Mouse (Mus musculus): ENCODE measurements around the gene Grk5.

Grk5 gene

DNA sequence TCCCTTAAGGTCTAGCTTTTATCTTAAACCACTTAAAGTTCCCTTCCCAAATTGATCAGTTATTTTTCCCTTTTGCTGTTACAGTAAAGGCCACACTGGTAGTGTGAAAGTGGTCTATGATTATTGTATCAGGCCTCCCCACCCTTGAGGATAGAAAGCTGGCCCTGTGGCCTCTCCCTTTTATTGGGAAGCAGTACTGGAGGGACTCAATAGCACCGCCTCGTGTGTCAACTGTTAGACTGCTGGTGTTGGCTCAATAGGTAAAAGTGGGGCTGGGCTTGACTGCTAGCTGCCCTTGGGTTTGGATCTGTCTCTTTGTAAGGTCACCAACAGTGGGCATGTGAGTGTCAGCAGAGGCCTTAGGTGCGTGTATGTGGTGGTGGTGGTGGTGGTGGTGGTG is 174.8 kb downstream of the Grk5 start:
- no peak for DNase-seq (ENCODE audit: low spot score)

DNA sequence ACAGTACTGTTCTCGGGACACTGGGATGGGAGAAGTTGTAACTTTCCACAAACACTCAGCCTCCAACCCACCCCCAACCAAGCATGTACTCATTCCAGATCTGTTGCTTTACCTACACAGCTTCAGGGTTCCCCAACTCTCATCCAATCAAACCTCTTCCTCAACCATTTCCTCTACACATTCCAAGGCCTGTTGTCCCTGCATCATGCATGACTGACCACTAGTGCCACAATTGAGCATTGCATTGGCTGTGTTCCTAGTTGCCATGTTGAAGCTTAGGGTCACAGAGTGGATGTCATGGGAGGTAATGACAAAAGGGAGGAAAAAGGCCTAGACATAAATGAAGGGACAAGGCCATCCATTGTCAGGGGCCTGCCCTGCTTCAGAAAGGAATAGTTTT is 175.5 kb downstream of the Grk5 start:
- no peak for DNase-seq (ENCODE audit: low spot score)

DNA sequence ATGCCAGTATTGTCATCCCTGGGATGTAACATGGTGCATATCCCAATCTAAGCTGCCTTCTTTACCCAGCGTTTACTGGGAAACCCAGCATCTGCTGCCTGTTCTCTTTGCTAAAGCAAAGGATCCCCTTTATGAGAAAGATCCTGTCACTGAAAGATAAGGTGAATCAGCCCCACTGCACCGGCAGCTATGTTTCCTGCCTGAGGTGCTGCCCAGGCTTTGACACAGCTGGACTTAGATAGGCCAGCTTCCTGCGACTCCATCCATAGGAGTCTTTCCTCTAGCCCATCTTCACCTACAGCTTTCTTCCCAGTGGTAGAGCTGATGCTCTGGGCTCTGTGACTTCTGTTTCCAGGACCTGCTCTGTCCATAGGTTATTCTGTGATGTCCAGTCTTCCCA is 189.1 kb downstream of the Grk5 start:
- no peak for DNase-seq (ENCODE audit: low spot score)

DNA sequence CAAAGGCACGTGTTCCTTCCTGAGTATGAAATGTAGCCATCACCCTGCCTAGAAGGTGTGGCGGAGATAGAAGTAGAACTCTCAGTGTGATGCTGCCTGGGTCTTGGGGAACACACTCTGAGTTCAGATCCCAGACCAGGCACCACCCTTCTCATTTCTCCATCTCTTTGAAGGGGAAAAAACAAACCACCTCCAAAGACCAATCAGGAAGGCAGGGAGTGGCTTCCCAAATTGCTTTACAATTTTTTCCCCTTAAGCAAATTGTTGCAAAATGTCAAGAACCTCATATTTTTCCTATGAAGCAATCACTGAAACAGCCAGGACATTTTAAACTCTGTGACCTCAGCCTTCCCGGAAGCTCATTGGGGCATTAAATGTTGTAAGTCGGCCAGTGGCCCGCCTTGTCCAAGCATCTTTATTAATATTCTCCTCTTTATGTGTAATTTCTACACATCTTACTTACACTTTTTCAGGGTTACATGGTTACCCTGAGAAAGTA is 190.8 kb downstream of the Grk5 start:
- no peak for DNase-seq (ENCODE audit: low spot score)

DNA sequence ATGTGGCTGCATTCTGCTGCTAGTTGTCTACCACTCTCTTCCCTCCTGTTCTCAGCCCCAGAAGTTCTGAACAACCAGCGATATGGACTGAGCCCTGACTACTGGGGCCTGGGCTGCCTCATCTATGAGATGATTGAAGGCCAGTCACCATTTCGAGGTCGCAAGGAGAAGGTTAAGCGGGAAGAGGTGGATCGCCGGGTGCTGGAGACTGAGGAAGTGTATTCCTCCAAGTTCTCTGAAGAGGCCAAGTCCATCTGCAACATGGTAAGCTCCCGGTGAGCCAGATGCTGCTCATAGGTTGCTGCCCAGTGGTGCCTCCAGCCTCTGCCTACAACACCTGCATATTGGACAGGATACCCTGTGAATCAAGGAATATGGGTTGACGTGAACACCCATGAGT is 193.5 kb downstream of the Grk5 start:
- no peak for DNase-seq (ENCODE audit: low spot score)

DNA sequence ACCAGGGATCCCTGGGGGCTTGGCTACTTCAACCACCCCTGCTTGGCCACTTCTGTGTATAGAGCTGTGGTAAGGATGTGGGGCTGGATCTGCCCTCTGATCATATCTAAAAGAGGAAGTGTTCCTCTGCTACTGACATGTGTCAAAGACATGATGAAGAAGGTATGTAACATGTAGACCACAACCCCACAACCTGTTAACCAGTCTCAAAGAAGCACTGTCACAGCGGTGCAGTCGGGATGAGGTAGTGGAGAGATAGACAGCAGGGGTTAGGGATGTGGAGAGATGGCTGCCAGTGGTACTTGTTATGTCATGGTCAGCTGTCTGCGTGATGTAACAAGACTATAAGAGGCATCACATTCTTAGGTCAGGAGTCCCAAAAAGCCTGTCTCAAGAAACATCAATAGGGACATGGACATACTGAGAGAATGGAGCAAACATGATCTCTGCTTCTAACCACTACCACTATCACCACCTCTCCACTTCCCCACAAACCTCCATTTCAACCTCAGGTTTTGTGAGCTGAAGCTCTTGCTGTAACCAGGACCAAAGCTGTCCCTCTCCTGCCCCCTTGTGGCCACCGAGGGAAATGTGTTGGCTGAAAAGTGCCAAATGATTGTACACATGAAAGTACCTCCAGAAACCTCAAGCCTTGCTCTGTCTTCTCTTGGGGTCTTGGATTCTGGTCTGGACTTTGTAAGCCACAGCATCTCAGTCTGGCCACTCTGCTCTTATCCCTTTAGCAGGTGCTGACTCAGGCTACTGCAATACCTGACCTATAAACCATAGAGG is 194.8 kb downstream of the Grk5 start:
- DNase-seq (ENCODE audit: low spot score) = peak; percentile 53

DNA sequence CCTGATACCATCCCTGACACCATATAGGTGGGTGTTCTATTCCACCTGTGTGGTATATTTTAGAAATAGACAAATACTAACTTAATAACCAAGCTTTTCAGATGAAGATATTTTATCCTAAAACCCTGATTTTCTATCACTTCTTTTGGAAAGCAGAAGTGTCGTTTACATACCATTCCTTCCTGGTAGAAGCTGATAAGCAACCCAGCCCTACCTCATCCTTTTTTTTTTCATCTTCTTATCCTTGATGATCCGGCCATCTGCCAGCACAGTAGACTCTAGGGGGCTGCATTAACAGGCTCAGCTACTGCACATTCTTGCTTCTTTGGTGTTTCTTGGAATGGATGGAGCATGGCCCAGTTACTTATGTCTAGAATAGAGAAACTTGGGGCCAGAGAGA is 195.7 kb downstream of the Grk5 start:
- no peak for DNase-seq (ENCODE audit: low spot score)

DNA sequence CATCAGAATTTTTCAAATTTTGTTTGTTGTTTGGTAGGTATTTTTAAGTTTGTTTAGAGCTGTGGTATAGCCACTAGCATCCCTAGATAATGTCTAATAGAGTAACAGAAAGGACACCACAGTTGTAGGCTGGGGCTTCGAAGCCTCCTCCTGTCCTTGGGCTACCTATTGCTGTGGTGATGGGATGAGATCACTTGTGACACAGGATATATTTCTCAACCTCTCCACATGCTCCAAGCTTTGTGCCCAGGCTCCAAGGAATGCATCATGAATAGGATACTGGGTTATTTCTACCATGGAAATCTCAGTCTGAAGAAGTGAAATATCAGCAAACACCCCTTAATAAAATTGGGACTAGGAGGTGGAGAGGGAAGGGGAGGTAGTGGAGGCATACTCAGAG is 198.2 kb downstream of the Grk5 start:
- DNase-seq (ENCODE audit: low spot score) = no peak

DNA sequence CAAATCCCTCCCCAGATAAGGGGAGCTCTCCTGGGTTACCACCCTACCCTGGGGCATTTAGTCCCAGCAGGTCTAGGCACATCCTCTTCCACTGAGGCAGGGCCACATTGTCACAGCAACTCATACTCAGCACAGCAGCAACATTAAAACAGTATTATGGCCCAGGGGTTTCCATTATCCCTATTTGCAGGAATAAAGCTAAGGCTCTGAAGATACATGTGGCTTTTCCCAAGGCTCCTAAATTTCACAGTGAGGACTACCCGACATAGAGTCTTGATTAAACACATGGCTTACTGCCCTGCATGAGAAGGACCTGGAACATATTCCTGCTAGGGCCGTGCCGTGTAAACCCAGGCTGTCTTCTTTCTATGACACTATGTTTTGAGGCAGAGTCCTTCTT is 199.5 kb downstream of the Grk5 start:
- no peak for DNase-seq (ENCODE audit: low spot score)

DNA sequence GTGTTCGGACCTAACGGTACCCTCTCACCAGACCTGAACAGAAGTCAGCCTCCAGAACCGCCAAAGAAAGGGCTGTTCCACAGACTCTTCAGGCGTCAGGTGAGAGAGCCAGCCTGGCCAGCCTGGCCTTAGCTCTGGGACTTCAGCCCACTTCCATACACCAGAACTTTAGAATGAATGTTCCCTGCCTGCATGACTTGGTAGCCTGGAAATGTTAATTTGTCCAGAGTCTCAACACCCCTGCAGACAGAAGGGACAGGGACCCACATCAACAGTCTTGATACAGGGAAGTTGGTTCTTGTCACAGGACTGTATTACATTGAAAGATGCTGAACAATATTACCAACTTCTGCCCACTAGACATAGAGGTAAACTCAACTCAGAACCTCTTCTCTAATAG is 201.0 kb downstream of the Grk5 start:
- no peak for DNase-seq (ENCODE audit: low spot score)

DNA sequence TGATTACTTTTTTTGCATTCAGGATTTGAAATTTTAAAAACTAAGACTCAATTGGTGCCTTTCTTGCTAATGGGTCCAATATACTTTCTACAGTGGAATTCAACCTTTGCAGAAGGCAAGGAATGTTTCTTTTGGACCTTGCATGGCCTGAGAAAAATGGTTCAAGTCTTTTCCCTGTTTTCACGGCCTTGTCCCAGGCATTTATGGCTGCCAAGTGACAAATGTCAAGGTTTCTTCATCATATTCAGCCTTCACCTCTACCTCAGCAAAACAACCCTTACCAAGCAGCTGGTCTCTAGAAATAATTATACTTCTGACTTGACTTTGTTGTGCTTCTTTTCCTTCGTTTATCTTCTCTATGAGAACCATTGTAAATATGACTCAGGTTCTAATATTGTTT is 207.2 kb downstream of the Grk5 start:
- no peak for DNase-seq (ENCODE audit: low spot score)

DNA sequence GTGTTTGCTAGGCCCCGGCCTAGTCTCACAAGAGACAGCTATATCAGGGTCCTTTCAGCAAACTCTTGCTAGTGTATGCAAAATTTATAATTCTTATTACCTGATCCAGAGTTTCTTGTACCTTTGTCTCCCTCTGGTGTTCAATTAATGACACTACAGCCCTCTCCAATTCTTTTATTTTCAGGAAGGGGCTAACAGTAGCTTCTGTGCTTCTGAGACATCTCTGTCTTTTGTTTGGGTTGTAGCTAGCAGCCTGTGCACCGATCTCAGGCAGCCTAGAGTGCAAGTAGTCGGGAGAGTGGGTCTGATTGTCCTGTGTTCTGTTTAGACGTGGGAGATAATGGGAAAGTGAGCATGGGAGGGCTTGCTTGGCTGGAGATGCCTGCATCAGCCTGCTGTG is 208.2 kb downstream of the Grk5 start:
- DNase-seq (ENCODE audit: low spot score) = no peak

DNA sequence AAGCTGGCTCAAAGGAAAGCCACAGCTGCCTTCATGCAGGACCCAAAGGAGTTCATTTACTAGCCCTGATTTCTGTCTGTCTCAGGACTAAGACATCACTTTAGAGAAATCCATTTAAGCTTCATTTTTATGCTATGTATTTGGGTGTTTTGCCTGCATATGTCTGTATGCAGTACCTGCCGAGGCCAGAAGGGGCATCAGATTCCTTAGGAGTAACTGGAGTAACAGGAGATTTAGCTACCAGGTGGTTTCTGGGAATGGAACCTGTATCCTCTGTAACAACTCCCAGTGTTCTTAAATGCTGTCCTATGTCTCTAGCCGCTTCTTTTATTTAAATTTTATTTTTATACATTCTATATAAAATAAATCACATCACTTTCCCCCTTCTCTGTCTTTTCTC is 220.6 kb downstream of the Grk5 start:
- DNase-seq (ENCODE audit: low spot score) = no peak

DNA sequence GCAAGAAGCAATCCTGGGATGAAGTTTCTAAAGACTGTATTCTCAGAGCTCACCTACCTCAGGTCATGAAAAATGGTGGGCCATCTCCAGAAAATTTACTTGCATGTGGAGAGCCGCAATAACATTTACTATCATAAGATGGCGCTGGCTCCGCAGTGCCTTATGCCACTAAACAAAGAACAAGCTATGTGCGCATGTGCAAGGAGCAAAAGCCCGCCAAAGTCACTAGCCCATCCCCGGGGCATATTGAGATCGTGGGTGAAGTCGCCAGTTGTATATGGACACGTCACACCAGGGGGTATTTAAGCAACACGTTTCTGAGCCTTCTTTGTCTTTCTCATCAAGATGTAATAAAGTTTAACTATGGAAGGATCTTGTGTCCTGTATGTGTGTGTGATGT is 241.5 kb downstream of the Grk5 start:
- DNase-seq (ENCODE audit: low spot score) = no peak

DNA sequence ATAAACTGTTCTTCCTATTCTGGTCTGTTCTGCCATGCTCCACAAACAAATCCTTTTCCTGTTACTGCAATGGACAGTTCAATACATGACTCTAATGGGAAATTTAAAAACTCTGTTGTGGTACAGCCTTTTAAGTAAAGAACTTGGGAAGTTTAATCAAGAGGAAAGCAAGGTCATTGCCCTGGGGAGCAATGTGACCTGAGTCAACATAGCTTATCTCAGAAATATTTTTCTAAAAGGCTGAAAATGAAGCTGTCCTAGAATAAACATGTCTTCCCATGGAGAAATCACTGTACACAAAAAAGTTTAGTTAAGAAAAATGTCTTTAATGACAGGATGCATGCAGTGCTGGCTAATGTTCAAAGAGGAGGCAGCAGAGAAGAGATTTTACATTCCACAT is 249.1 kb downstream of the Grk5 start:
- no peak for DNase-seq (ENCODE audit: low spot score)

DNA sequence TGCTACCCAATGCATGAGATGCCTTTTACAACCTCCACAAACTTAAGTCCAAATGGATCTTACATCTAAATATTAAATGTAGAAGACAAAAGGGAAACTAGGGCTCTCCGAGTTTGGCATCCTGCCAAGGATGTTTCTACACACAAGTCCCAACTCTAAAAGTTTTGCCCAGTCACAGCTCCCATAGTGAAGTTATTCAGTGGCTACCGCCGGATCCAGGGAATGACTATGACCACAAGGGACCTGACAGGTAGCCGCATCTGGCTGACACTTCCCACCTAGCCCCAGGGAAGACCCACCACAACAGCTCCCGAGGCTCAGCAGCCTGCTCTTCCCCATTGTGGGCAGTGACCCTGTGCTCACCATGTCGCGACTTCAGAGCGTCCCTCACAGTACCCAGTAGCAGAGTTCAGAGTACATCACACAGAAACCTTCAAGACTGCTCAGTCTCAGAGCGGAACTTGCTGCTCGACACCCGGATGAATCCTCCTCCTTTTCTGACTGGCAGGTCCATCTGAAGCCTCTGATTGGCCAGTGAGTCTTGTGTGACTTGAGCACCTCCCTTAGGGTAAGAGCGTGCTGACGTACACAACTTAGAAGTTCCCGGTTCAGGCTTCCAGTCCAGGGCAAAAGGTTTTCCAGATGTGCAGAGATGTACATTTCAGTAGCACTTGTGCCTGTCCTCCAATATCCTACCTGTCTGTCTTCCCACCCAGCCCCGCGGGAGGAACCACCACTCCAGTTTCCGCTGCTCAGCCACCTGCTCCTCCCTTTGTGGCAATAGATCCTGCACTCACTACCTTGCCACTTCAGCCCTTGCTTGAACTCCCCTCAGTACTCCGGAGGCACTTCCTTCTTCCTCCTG is 251.0 kb downstream of the Grk5 start, which contains the start of gene Zfp950:
Gene Zfp950, minus strand, starts transcription at position 499 of the 865 bp plus-strand sequence.
- peak; percentile 85 for DNase-seq (ENCODE audit: low spot score)

DNA sequence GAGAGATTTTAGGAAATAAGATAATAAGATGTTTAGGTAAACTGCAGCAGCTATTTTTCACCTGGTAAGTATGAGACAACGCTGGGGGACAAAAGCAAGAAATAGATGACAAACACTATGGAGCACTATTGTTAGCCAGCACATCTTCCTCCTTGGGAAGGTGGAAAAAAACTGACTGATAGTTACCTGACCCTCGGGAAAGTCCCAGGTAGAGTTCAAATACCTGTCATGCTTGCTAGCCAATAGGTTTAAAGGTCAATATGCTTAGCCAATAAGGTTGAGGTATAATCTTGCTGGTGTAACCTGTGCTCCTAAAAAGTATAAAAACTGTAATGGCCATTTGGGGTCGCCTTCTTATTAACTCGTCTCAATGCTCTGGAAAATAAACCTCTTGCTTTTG is 251.8 kb downstream of the Grk5 start:
- no peak for DNase-seq (ENCODE audit: low spot score)
